8 mouse cellular contexts compared by ENCODE assay signal in genomic region chr8:91800523-91801240, GRCm38 (mm10). TPM values are rescaled to one million over a fixed set of nuclear protein-coding genes. Genes with fewer than 3 reads are reported as not detected.
DNase-seq lines count a peak whose midpoint lies in the region; ATAC-seq and TF ChIP-seq lines count a peak whose summit lies in the region.

No protein-coding gene starts in this region.

- no peaks in the 10 kb centered on the region for H3K36me3 ChIP-seq in megakaryocyte, embryonic 14.5 days (replicated peaks; ENCODE audit: low read length)
- H3K36me3 ChIP-seq in heart, postnatal 0 days (replicated peaks; ENCODE audit: control insufficient read depth, insufficient read depth, low read length), result no peaks in the 10 kb centered on the region
- H3K36me3 ChIP-seq in limb, embryonic 14.5 days (ENCODE audit: control insufficient read depth, insufficient read depth, low read length), result no peaks in the 10 kb centered on the region
- no peaks in the 10 kb centered on the region for H3K36me3 ChIP-seq in neural tube, embryonic 14.5 days (ENCODE audit: control insufficient read depth, insufficient read depth, low read length)

- peaks cover 45% of the 10 kb centered on the region for H3K4me1 ChIP-seq in megakaryocyte, embryonic 14.5 days
- H3K4me1 ChIP-seq in heart, postnatal 0 days (ENCODE audit: control insufficient read depth, insufficient read depth), result peaks cover 9% of the 10 kb centered on the region
- peaks cover 9% of the 10 kb centered on the region for H3K4me1 ChIP-seq in limb, embryonic 14.5 days (ENCODE audit: control insufficient read depth, insufficient read depth, low read length)
- peaks cover 32% of the 10 kb centered on the region for H3K4me1 ChIP-seq in neural tube, embryonic 14.5 days (ENCODE audit: control insufficient read depth, insufficient read depth, low read length)

- no peak for ATAC-seq in megakaryocyte, adult 5-6 weeks (ENCODE audit: poor library complexity, severe bottlenecking)
- ATAC-seq in heart, postnatal 0 days (ENCODE audit: insufficient read depth, low read depth), result peak; percentile 6
- ATAC-seq in limb, embryonic 14.5 days (ENCODE audit: low FRiP score, low read depth), result no peak
- ATAC-seq in neural tube, embryonic 14.5 days (ENCODE audit: low read depth), result peak; percentile 18; the same call in 1 of the 2 replicates

- peak overlapping the region; percentile 91 for H3K27ac ChIP-seq in heart, postnatal 0 days (ENCODE audit: low read depth)
- H3K27ac ChIP-seq in limb, embryonic 14.5 days (replicated peaks; ENCODE audit: low read depth, low read length), result peak overlapping the region; percentile 71
- peak overlapping the region; percentile 78 for H3K27ac ChIP-seq in neural tube, embryonic 14.5 days (ENCODE audit: low read depth, low read length)

- TF ChIP-seq POLR2A in limb, embryonic 14.5 days (IDR thresholded peaks at IDR 0.05; ENCODE audit: borderline replicate concordance, extremely low read depth, insufficient read depth, insufficient read length), result no peak

- peak; percentile 50 to 54 for DNase-seq in cerebellum, postnatal 25 days
- DNase-seq in heart, postnatal 0 days (ENCODE audit: low spot score), result peak; percentile 12
- DNase-seq in limb, embryonic 14.5 days (ENCODE audit: low spot score), result no peak
- no peak for DNase-seq in frontal cortex, postnatal 25 days (ENCODE audit: low spot score in 2 of 2)
- DNase-seq in thymus, postnatal 25 days, result no peak

- peak overlapping the region; percentile 73 for H3K9ac ChIP-seq in heart, postnatal 0 days (replicated peaks; ENCODE audit: low read depth, low read length)
- peak overlapping the region; percentile 68 for H3K9ac ChIP-seq in limb, embryonic 14.5 days (ENCODE audit: low read depth, low read length, severe bottlenecking)
- peak overlapping the region; percentile 65 for H3K9ac ChIP-seq in neural tube, embryonic 14.5 days (replicated peaks; ENCODE audit: low read depth, low read length)

- peaks cover 98% of the 10 kb centered on the region for H3K27me3 ChIP-seq in megakaryocyte, embryonic 14.5 days (replicated peaks)
- peaks cover 76% of the 10 kb centered on the region for H3K27me3 ChIP-seq in heart, postnatal 0 days (ENCODE audit: control insufficient read depth, insufficient read depth, low read length)
- peaks cover 92% of the 10 kb centered on the region for H3K27me3 ChIP-seq in limb, embryonic 14.5 days (ENCODE audit: control insufficient read depth, insufficient read depth, low read length)
- peaks cover 40% of the 10 kb centered on the region for H3K27me3 ChIP-seq in neural tube, embryonic 14.5 days (ENCODE audit: control insufficient read depth, insufficient read depth, low read length)

- no peak for TF ChIP-seq CTCF in heart, postnatal 0 days (IDR thresholded peaks at IDR 0.05; ENCODE audit: low read depth)

- TF ChIP-seq EP300 in heart, postnatal 0 days (IDR thresholded peaks at IDR 0.05; ENCODE audit: low read depth), result no peak

- under 1% methylated on average over 56 of the region's 64 CpGs for WGBS in heart, postnatal 0 days
- WGBS in limb, embryonic 14.5 days, result 4% methylated on average over 51 of the region's 64 CpGs
- WGBS in neural tube, embryonic 14.5 days, result under 1% methylated on average over 64 of the region's 64 CpGs

- peak overlapping the region; percentile 74 for H3K4me2 ChIP-seq in heart, postnatal 0 days (ENCODE audit: low read depth, low read length)
- H3K4me2 ChIP-seq in limb, embryonic 14.5 days (replicated peaks; ENCODE audit: low read depth, low read length, severe bottlenecking), result peak overlapping the region; percentile 78
- H3K4me2 ChIP-seq in neural tube, embryonic 14.5 days (ENCODE audit: low read depth, low read length), result peak overlapping the region; percentile 84

- peaks cover 1% of the 10 kb centered on the region; the same call in 1 of the 2 replicates for H3K9me3 ChIP-seq in megakaryocyte, embryonic 14.5 days
- H3K9me3 ChIP-seq in heart, postnatal 0 days (replicated peaks; ENCODE audit: control insufficient read depth, low read length), result no peaks in the 10 kb centered on the region
- no peaks in the 10 kb centered on the region for H3K9me3 ChIP-seq in limb, embryonic 14.5 days (ENCODE audit: control insufficient read depth, low read length)
- no peaks in the 10 kb centered on the region for H3K9me3 ChIP-seq in neural tube, embryonic 14.5 days (ENCODE audit: control insufficient read depth, low read length)

- H3K4me3 ChIP-seq in megakaryocyte, embryonic 14.5 days (replicated peaks), result peak overlapping the region; percentile 89
- peak overlapping the region; percentile 75 for H3K4me3 ChIP-seq in heart, postnatal 0 days (ENCODE audit: low read depth, low read length)
- peak overlapping the region; percentile 55 for H3K4me3 ChIP-seq in limb, embryonic 14.5 days (replicated peaks; ENCODE audit: low read length)
- H3K4me3 ChIP-seq in neural tube, embryonic 14.5 days (ENCODE audit: low read depth, low read length), result peak overlapping the region; percentile 48

RNA-seq across cellular contexts. Expression of gene Irx3, which starts 1.2 kb away (rescaled TPM):
- not detected in 2 replicates for polyA plus RNA-seq in megakaryocyte, embryonic 14.5 days (2012; ENCODE audit: insufficient read depth, low replicate concordance)
- not detected in 2 replicates for total RNA-seq in megakaryocyte, adult 5-6 weeks (2015)
- 0.22 TPM in 1 of 2 replicates, not detected in the other for total RNA-seq in megakaryocyte, adult 5-6 weeks (2017)
- total RNA-seq in heart, postnatal 0 days (2014; rRNA removed; ENCODE audit: low replicate concordance), result 34.5 and 40.1 TPM in 2 replicates
- 25.6 and 26.4 TPM in 2 replicates for polyA plus RNA-seq in heart, postnatal 0 days (2015; fragmentation: Nextera tagmentation; extraction: Ambion mirVana)
- polyA plus RNA-seq in limb, embryonic 14.5 days (2012; rRNA removed), result 28.2 and 33.5 TPM in 2 replicates
- 15.3 and 17.2 TPM in 2 replicates for polyA plus RNA-seq in limb, embryonic 14.5 days (2014; fragmentation: Nextera tagmentation; extraction: Ambion mirVana)
- polyA plus RNA-seq in neural tube, embryonic 14.5 days (2014; fragmentation: Nextera tagmentation; extraction: Ambion mirVana), result 4.1 and 4.5 TPM in 2 replicates

Comparison
In these comparisons a context has a peak if more than half of its experiments do, and no peak if none do; other contexts are left out.
1. ATAC-seq: peak in heart, postnatal 0 days (single experiment) and neural tube, embryonic 14.5 days (single experiment); none in megakaryocyte, adult 5-6 weeks (single experiment) and limb, embryonic 14.5 days (single experiment).
2. DNase-seq: peak in cerebellum, postnatal 25 days (2 of 2) and heart, postnatal 0 days (single experiment); none in limb, embryonic 14.5 days (single experiment), frontal cortex, postnatal 25 days (0 of 2) and thymus, postnatal 25 days (single experiment).
3. Peak in every context shown above with its lines, with median percentiles within 50 percentile points of each other: H3K4me3 ChIP-seq, H3K27ac ChIP-seq, H3K4me2 ChIP-seq and H3K9ac ChIP-seq.